Mouse (Mus musculus): Measurements from ENCODE around the gene Foxg1.

The Foxg1 gene

DNA sequence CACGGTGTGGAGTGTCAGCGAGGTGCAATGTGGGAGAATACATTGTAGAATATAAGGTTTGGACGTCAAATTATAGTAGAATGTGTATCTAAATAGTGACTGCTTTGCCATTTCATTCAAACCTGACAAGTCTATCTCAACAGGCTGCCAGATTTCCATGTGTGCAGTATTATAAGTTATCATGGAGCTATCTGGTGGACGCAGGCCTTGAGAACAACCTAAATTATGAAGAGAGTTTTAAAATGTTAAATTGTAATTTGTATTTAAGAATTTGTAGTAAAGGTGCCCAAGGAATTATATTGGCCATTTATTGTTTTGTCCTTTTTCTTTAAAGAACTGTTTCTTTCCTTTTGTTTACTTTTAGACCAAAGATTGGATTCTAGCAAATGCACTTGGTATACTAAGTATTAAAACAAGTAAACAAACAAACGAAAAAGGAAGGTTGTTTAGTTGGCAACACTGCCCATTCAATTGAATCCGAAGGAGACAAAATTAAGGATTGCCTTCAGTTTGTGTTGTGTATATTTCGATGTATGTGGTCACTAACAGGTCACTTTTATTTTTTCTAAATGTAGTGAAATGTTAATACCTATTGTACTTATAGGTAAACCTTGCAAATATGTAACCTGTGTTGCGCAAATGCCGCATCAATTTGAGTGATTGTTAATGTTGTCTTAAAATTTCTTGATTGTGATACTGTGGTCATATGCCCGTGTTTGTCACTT is 3.8 kb downstream of the Foxg1 start:
- DNase-seq: no peak

DNA sequence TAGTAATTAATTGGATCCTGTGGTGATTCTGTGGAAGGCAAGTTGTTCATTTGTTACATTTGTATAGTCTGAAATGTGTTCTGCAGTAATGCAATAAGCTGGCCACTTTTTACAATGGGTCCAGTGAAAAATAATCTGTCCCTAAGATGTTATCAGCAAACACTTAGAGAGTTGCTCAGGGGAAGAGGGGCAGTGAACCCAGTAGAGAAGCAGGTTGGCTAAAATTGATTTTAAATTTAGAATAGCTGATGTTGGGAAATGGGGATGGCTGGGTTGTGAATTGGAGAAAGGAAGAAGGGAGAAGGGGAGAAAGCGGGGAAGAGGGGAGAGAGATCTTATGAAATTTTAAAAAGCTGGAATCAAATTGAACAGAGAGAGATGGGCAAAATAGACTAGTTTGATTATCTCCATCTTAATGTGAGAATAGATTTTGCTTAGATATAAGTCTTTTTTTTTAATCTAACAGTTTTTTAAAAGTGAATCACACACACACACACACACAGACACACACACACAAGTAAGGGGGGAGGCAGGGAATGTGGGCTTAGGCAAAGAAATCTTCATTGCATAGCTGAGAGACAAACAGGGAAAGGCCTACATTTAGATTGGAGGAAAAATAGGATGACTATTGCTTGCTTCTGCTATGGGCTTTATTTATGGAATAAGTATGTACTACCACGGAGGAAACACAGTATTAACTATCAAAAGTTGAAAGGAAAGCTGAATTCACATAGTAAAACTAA is 5.6 kb downstream of the Foxg1 start:
- DNase-seq: no peak

DNA sequence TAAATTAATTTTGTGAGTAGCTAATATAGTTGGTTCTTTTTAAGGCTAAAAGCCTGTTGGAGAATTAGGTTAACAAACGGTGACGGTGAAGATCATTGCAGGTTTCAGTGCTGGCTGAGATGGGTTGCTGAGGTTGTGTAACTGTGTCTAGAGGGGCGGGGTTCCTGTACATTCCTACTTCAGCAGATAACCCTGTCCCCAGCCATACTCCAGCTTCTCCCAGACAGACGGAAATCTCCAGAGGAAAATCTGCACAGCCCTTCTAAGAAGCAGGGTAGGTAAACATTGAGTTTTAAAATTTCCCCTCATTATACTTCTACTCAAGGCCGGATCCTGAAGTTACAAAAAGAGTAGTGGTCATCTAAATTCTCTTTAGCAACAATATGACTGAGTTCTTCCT is 7.2 kb downstream of the Foxg1 start:
- DNase-seq: no peak

DNA sequence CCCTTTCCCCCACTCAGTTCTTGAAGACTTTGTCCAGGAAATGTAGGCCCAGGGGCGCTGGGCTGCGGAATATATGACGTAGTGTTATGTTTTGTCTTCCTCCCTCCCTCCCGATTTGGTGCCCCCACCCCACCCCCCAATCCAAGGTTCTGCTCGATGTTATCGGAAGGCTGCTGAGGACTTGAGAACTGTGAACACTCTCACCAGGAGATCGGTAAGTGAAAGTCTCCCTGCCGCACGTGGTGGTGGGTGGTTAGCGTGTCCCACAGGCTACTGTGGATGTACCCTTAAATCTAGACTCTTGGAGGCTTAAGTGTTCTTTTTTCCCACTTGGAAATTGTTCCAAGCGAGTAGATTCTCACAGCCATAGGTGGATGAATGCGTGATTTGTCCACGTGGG is 7.8 kb downstream of the Foxg1 start:
- DNase-seq: no peak

DNA sequence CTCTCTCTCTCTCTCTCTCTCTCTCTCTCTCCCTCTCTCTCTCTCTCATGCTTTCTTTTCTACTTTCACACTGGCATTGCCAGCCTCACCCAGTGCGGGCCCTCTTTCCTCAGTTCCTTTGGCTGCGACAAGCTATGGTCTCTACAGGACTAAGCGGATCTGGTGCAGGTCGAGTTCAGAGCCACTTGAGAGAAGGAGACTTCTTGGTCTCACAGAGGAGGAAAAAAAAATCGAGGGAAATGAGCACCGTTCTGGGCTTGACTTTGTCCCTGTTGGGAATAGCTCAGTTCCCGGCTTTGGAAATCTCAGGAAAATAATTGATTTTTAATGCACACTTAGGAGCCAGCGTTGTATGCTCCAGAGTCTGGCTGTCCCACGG is 8.5 kb downstream of the Foxg1 start:
- DNase-seq: no peak

DNA sequence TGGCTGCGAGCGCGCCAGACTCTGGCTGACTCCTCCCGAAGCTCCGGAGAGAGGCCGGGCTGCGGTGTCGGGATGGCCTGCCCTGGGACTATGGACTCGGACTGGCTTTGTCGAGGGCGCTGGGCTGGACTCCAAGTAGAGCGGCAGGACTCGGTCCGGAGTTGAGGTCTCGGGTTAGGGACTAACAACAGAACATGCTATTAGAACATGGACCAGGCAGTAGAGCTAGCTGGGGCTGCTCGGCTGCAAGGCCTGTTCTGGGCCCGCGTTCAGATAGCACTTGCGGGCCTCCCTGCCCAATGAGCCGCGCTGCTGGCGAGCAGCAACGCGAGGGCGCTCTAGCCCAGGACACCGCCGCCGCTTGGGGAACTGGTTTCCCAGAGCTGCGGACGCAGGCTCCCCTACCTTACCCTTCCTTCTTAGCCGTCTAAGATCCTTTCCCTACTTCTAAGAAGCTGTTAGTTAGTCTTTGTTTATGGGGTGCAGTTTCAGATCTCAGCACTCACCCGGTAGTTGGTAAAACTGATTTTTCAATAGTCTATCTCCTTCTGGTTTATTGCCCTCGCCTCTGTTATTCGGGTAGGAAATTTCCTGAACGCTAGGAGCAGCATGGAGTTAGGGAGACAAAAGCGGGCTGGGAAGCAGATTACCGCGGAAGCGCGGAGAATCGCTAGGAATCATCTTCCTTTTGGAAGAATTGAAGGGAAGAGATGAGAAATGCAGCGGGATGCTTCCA is 9.0 kb downstream of the Foxg1 start:
- DNase-seq: peak; percentile 73 to 80

DNA sequence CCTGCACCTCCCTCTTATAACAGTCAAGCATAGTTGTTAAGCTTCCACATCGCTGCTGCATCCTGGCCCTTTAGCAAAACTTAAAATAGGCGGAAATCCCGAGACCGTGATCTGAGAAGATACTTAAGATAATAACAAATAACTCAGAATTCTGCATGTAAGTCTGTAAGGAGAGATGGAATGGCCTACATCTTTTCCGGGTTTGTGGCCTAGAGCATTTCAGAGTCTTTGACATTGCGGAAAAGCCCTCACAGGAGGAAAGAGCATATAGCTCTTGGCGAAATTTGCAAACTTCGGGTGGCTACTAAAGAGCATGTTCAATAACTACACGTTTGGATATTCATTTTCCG is 9.6 kb downstream of the Foxg1 start:
- DNase-seq: no peak

DNA sequence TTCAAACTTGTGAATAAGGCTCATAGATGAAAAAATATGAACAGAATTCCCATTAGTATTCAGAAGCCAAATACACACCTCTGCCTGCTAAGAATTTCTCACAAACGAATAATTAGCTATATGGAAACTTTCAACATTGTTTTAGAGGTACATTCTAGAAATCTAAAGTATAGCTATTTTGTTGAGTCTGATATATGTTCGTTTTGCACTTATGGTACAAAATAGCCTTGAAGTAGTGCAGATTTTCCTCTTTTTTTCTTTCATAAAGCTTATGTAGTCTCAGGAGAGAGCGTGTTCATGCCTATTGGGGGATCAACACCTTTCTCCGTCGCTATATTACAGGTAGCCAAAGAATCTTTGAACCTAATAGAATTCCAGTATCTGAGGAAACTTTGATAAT is 10.4 kb downstream of the Foxg1 start:
- DNase-seq: no peak

DNA sequence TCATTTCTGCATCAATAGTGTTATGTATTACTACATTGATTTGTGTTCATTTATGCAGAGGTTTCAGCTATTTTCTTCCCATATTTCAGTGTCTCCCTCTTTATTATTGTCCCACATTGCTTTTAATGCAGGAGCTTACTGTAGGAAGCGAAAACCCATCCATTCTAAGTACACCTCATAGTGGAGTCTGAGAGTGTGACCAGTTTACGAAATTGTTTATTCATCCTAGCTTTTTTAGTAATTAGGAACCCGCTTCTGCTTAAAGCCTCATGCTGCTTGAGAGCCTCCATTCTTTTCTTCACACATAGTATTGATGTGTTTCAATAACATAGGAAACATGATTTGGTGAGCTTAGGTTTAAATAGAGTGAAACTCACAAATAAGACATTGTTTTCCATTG is 11.2 kb downstream of the Foxg1 start:
- DNase-seq: no peak

DNA sequence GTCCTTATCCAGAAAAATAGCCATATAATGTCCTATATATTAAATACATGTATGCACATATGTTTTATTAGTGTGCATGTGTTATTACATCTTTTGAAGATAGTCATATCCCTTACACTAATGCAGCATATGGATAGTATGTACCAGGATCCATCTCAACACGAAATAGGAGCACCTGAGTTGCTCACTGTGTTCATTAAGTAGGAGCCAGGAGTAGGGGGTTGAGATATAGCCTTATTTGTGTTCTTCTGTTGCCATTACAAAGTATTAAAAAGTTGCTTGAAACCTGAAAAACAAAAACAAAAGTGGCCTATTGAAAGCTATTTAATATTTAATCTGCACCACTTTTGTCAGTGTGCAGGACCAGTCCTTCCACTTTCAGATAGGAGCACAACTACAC is 11.7 kb downstream of the Foxg1 start:
- no peak for DNase-seq

DNA sequence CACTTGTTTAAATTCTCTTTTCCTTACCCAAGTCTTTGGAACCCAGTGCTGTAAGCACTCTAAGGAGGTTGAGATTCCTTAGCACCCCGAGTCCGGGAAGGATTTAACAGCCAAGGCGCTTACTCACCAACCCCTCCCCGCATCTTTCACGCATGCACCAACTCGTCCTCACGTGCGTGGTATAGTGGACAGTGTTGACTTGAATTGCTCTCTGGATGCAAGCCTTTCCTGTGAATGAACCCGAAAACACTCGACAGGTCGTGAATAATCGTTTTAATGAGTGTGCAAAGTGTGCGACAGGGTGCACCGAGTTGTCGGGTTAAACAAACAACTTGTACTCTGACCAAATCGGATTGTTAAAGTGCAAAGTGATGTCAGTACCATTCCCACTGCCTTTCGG is 12.4 kb downstream of the Foxg1 start:
- no peak for DNase-seq

DNA sequence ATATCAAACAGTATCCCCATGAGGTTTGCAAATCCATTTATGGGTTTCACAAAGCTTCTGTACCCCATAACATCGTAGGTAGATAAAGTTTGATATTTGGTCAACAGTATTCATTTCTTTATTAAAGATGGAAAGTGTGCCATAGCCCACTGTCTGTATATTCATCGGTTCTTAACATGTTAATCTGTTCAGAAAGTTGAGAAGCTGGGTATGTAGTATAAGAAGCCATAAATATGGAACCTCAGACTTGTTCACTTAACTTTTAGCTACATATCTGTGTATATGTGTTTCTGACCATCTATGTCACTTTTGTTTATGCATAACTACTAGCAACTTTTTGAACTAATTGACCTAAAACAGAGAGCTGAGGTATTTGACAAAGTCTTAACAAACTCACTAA is 13.5 kb downstream of the Foxg1 start:
- no peak for DNase-seq

DNA sequence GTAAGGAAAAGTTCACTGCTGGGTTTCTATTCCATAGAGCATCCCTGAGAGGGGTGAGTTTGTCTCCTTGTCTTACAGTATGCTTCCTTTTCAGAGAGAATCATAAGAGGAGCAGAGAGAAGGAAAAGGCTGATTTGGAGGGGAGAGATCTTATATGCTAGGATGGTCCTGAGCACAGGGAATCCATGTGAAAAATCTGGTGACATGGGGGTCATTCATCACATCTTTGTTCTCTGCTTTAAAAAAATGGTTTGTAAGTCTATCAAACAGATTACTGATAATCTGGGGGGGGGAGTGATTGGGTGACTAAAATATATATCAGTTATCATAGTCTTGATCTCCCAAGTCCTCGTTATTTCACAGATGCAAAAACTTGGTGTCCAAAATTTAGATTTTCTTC is 14.3 kb downstream of the Foxg1 start:
- DNase-seq: no peak

DNA sequence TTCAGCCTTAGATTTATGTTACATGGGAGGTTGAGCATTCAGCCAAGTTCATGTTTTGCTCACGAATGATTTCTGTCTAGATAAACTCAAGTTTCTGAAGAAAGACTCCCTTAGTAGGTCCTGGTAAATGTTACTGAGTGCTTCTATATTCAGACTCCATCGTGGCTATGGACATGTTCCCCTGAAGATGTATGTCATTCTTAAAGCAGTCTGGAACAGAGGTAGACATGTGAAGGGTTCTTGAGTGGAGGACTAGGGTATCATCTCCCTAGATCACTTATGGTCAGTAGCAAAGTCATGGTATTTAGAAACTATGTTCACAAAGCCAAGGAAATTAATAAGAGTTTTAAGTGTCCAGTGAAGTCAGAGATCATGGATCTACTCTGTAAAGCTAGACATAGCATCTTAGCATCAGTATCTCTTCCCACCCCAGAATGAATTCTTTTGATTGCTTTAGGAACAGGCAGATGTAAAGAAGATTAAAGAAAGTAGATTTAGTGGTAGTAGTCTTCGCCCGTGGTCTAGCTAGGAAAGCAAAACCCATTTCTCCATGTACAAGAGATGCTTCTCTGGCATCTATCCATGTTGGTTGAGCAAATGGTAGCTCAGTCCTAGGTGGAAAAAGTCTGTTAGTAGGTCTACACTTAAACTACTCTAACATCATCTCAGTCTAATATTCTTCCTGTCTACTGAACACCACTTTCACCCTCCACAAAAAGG is 15.1 kb downstream of the Foxg1 start:
- no peak for DNase-seq

DNA sequence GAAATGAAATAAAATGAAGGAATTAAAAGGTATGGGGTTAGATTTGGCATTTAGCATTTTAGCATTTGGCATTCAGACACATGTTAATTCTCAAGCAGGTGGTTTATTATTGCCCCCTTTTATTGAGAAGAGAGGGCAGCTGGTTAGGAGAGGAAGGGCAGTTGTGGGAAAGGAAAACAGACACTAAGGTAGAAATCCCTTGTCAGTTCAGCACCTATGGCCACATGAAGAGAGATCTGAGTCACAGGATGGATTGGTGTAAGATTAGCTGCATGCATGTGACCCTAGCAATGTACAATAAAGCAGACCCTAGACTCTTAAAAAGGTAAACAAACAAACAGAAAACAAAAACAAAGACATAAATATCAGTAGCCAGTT is 15.7 kb downstream of the Foxg1 start:
- DNase-seq: no peak

DNA sequence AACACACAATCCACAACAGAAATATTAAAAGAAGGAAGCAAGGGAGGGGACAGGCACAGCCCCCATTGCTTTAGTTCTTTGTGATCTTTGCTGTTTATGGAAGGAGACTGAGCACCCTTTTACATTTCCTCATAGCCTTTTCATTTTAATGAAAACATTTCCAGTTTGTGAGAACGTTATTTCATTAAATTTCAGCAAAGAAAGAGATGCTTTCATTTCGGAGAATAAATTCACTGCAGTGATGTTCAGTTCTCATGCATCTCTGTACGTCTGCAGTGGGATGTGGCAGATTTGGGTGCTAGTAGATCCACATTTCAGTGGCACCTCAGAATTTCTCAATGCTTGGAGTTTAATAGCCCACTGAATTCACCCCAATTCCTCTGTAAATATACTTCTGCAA is 16.2 kb downstream of the Foxg1 start:
- DNase-seq: no peak

DNA sequence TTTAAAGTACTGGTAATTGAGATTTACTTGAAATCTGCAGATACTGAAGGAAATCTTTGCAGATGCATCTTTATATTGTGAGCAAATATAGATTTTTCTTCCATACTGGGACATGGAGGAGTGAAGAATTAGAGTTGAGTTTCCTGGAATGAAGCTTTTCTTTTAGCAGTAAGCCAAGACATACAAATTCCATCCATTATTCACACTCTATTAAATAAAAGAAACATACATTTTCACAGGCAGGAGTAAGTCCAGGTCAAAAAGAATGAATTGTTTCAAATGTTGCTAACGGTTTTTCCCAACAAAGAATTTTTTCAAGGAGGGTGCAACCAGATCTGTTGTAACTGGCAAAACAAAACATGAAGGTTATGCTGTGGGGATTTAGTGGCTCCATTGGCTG is 17.2 kb downstream of the Foxg1 start:
- no peak for DNase-seq

DNA sequence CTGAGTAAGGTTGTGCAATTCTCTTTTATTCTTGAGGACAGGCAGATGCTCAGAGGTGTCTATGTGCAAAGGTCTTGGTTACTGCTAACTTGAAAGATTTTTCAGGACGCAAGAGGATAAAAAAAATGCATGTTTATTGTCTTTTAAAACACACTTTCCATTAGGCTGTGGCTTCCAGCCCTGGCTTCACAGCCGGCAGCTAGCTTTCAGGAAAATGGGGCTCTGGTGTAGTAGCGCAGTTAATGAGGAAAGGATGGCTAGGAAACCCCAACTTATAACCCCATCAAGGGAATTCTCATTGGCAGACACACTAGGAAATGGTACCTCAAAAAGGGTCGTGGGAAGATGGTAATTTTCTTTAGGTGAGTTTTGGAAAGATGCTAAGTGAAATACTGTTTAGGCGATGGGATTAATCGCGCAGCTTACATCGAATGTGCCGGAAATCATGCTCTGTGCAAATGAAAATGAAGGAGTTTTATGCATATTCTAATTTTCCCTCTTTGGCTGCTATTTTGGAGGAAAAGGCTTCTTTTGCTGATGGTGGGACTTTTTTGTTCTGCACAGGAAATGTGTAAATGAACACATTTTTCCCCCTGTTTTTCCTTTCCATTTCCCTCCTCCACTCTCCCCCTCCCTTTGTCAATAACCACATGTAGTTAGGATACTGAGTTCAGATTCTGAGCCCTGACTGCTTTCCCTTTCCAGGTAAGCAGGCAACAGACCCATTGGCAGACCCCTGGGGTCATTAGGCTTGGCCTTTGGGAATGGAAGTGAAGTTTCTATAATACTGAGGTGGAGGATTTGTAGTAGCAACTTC is 17.8 kb downstream of the Foxg1 start:
- no peak for DNase-seq

DNA sequence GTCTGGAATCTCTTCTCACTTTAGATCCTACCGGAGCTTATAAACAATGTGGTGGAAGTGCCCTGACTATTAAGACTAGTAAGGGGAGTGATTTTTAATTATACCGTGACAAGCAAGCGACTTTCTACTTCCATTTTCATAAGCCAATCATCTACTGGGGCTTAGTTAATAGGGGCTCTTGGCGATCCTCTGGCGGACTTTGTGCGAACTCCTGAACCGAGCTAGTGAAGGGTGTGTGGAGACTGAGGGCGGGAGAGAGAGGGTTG is 18.3 kb downstream of the Foxg1 start:
- DNase-seq: no peak

DNA sequence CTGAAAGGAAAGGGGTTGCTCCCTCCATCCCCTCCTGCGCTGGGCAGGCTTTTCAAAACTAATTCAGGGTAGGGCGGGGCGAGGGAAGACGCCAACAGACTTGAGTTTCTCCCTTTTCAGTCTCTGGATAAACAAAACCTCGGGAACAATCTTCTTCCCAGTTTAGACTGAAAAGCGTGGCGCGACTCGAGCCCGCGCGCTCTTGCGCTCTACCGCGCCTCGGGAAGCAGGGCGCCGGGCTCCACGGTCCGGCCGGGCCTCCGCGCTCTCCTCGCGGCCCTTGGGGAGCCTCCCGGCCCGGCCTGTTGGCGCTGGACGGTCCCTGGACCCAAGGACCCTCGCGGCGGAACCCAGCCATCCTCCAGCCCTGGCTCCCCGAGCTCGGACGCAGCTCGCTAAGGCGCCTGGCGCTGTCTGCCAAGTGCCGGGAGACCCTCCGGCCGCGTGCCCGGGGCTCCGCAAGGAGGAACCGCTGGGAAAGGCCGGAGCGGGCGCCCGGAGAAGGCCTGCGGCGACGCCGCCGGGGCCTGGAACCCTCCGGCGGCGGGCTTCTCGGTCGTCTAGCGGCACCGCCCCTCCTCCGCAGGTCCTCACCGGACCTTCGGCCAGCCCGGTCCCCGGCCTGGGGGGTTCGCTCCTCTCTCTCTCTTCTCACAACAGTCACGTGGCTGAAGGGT is 18.8 kb downstream of the Foxg1 start:
- peak; percentile 42 to 46 for DNase-seq

DNA sequence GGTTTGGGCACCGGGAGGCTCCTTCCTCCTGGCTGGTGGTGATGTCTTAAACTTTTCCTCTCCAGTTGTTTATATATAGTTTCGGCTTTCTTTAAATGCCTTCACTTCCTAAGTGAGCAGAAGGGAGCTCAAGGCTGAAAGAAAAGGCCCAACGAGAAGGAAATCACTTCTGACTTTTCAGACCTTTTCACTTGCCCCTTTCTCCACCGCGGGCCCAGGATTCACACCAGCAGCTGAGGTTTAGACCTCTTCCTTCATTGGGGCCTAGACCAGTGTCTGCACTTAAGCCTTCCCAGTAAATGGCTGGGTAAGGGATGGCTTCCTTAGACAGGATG is 19.3 kb downstream of the Foxg1 start:
- DNase-seq: no peak

DNA sequence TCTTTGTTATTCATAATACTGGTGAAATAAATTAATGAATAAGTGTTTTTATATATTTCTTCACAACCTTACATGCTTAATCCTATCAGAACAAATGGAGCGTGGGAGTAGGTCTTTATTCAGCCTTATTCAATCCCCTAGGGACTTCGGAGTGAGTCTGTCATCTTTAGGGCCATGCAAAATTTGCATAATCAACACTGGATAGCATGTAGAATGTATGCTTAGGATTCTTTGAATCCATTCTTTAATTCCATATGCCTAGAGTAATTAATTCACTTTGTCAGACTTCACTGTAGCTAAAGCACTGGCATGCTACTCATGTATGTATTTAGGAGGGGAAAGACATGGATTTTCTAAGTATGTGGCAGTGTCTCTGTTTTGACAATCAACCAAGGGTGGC is 27.4 kb downstream of the Foxg1 start:
- no peak for DNase-seq

DNA sequence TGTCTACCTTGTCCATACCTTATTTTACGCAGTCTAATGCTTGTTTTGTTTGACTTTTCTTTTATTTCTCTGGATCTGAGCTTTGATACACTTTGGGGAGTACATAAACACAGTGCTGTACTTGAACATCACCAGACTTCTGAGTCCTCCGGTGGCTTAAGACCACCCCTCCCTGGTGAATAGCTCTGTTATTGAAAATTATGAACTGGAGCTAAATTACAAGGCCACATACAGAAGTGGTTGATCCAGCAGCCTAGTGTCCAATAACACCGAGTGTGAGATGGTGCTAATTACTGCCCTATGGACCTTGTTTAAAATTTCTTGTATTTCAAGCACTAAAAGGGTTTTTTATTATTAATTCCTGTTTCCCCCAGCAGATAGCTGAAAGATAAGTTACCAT is 35.5 kb downstream of the Foxg1 start:
- no peak for DNase-seq

Data from kidney, postnatal 4 days (tissue).